Mouse (Mus musculus) megakaryocyte, embryonic 14.5 days (primary cell): ENCODE results near the gene Cnnm4. TPM values are rescaled to one million over a fixed set of nuclear protein-coding genes. Genes with fewer than 3 reads are reported as not detected.

Experiments used
- H3K27me3 ChIP-seq: replicated peaks from 2 replicates; pipeline ENCODE3; 2012; ENCODE audit warnings: inconsistent platforms
- H3K36me3 ChIP-seq: replicated peaks from 2 replicates; pipeline ENCODE3; 2012; ENCODE audit warnings: low read length, inconsistent platforms, mixed read lengths
- H3K4me1 ChIP-seq: 2 replicates; pipeline ENCODE4 v1.6.1; 2012; ENCODE audit warnings: inconsistent platforms
- H3K4me3 ChIP-seq: replicated peaks from 2 replicates; pipeline ENCODE3; 2012; ENCODE audit warnings: moderate library complexity, mild to moderate bottlenecking, inconsistent platforms
- H3K9me3 ChIP-seq: 2 replicates; pipeline ENCODE4 v1.6.1; 2012; ENCODE audit warnings: inconsistent platforms
- FLI1 ChIP-seq: IDR thresholded peaks from 2 replicates; pipeline ENCODE4 v1.6.1; 2012; ENCODE audit warnings: low read length, inconsistent platforms, mixed read lengths
- GATA1 ChIP-seq: IDR thresholded peaks from 3 replicates; pipeline ENCODE4 v1.6.1; 2012; ENCODE audit warnings: mixed read lengths, low read length, inconsistent platforms, borderline replicate concordance
- polyA plus RNA-seq: library from polyadenylated mRNA; stranded (reverse); fragments of >175 nt; gene quantifications from 2 replicates; pipeline ENCODE4 v1.2.3, GENCODE M21; 2012; ENCODE audit warnings: low replicate concordance; ENCODE audit not compliant: insufficient read depth

Cnnm4 gene
- polyA plus RNA-seq, 1 experiment, result 7.7 TPM

- TF ChIP-seq GATA1 (no peak), FLI1 (no peak)
- H3K27me3 ChIP-seq, result no peaks in the 10 kb centered on the region
- H3K4me1 ChIP-seq, result peaks cover 41% of the 10 kb centered on the region
- peak overlapping the region; percentile 98 for H3K4me3 ChIP-seq
- H3K9me3 ChIP-seq, result peaks cover 11% of the 10 kb centered on the region
- H3K36me3 ChIP-seq, result peaks cover 28% of the 10 kb centered on the region
Measured at GRCm38 (mm10) chr1:36445508-36445907, 25.9 kb upstream of the Cnnm4 start.

DNA sequence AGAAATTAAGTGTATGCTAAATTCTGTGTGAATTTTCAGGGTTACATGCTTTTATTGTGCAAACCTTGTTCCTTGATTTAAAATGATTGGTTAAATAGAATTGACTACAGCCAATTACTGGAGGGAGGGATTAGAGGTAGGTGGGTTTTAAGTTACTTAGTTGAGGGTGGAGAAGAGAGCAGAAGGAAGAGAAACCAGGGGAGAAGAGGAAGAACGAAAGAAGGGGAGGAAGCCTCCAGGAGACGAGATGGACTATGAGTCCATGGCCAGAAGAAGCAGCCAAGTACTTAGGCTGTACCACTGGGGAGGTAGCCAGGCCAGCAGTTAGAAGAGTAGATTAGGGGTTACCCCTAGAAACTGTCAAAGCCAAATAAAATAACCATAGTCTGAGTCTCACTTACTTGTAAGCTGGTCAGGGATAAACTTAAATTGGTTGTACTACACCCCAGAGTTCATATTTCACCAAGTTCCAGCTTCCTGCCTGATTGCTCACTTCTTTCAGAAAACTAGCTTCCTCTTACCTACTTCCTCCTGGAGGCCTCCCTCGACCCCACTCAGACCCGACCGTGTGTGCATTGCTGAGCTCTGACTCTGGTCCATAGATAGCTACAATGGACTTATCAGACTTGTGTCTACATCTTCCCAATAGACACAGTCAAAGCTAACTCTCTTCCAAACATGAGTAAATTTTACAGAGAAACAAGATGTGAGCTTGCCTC, 25.2 kb upstream of the Cnnm4 start:
- Histone ChIP-seq H3K4me1 (peaks cover 39% of the 10 kb centered on the region), H3K36me3 (peaks cover 23% of the 10 kb centered on the region), H3K27me3 (no peaks in the 10 kb centered on the region), H3K4me3 (no peak overlapping the region), H3K9me3 (peaks cover 11% of the 10 kb centered on the region)
- TF ChIP-seq FLI1 (no peak), GATA1 (no peak)

- Histone ChIP-seq H3K36me3 (peaks cover 17% of the 10 kb centered on the region), H3K27me3 (no peaks in the 10 kb centered on the region), H3K9me3 (peaks cover 11% of the 10 kb centered on the region), H3K4me3 (no peak overlapping the region), H3K4me1 (peaks cover 38% of the 10 kb centered on the region)
- TF ChIP-seq FLI1 (no peak), GATA1 (no peak)
Measured at GRCm38 (mm10) chr1:36446841-36447240, 24.6 kb upstream of the Cnnm4 start.

DNA sequence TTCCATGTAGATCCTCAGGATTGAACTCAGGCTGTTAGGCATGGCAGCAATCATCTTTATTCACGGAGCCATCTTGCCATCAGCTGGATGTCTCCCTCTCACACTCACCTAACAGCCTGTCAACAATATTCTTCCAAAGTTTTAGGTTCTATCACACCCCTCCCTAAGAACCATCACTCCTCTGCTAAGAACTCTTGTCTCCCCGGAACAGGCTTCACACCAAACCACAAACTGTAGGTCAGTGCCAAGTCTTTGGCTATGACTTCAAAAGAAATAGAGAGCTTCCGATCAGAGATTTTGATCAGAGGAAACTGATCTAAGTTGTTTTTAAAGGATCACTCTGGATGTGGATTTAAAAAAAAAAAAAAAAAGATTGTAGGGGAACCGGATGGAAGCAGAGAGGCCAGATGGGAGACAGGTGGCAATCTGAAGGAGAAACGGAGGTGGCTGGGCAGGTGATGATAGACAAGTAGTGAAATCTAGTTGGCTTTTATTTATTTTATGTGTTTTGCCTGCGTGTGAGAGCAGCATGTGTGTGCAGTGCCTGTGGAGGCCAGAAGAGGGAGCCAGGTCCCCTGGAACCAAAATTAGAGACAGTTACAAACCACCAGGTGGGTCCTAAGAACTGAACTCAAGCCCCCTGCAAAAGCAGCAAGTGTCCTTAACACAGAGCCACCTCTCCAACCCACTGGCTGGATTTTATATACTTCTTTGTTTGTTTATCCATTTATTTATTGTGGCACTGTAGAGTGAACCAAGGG, 17.2 kb upstream of the Cnnm4 start:
- Histone ChIP-seq H3K27me3 (no peaks in the 10 kb centered on the region), H3K9me3 (peaks cover 9% of the 10 kb centered on the region), H3K4me1 (peaks cover 55% of the 10 kb centered on the region), H3K36me3 (peaks cover 2% of the 10 kb centered on the region), H3K4me3 (peak overlapping the region; percentile 28)
- no peak for TF ChIP-seq GATA1
- no peak for TF ChIP-seq FLI1

DNA sequence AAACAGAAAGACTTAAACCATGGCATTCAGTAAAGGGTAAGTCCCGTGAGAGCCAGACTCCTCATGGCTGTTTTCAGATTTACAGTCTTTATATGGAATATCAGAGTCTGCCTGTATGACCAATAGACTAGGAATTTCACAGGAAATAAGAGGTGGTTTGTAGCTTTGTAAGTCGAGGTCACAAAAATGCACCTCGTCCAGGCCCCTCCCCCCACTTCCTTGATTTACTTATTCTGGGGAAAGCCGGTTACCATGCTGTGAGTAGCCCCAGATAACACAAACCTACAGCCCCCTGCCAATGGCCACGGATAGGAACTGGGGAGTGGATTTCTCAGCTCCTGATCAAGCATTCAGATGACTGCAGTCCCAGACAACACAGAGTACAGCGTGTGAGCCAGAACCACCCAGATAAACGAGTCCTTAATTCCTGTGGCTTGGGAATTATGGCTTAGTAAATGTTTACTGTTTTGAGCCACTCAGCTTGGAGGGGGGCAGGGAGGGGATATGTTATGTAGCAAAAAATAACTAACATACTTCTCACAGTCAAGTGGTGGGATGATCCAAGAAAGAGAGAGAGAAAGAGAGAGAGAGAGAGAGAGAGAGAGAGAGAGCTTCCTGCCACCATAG, 13.9 kb upstream of the Cnnm4 start:
- Histone ChIP-seq H3K4me1 (peaks cover 88% of the 10 kb centered on the region), H3K4me3 (peak overlapping the region; percentile 77), H3K36me3 (peaks cover 8% of the 10 kb centered on the region), H3K9me3 (peaks cover 7% of the 10 kb centered on the region; the same call in 1 of the 2 replicates), H3K27me3 (no peaks in the 10 kb centered on the region)
- TF ChIP-seq FLI1, result no peak
- TF ChIP-seq GATA1, result no peak

DNA sequence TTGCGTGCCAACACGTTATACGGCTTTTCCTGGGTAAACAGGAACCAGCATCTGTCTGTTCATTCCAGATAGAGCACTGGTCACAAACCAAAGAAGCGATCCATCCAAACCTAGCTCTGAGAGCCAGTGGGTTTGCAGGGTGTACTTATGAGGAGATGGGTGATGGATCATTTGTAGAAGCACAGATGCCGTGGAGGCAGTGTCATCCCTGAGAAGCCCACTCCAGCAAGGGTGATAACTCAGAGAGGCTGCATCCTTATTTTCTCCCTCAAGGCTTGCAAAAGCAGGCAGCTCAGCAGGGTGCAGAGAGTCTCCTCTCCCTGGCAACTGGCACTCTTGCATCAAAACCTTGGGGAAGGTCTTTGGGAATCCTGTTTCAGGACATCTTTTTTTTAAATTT, 13.3 kb upstream of the Cnnm4 start:
- no peaks in the 10 kb centered on the region for H3K27me3 ChIP-seq

GRCm38 (mm10) chr1:36461829-36462228, 9.6 kb upstream of the Cnnm4 start:
- Histone ChIP-seq H3K36me3 (peaks cover 30% of the 10 kb centered on the region), H3K4me1 (peaks cover 84% of the 10 kb centered on the region), H3K27me3 (no peaks in the 10 kb centered on the region), H3K9me3 (peaks cover 5% of the 10 kb centered on the region; the same call in 1 of the 2 replicates), H3K4me3 (peak overlapping the region; percentile 87)
- no peak for TF ChIP-seq FLI1
- TF ChIP-seq GATA1, result no peak

More for the DNA sequence above, 13.3 kb upstream of the Cnnm4 start:
- Histone ChIP-seq H3K36me3 (peaks cover 10% of the 10 kb centered on the region), H3K9me3 (peaks cover 7% of the 10 kb centered on the region; the same call in 1 of the 2 replicates), H3K4me1 (peaks cover 90% of the 10 kb centered on the region), H3K4me3 (peak overlapping the region; percentile 77)
- TF ChIP-seq FLI1 (peak; percentile 38; the same call in 1 of the 2 replicates), GATA1 (no peak)

DNA sequence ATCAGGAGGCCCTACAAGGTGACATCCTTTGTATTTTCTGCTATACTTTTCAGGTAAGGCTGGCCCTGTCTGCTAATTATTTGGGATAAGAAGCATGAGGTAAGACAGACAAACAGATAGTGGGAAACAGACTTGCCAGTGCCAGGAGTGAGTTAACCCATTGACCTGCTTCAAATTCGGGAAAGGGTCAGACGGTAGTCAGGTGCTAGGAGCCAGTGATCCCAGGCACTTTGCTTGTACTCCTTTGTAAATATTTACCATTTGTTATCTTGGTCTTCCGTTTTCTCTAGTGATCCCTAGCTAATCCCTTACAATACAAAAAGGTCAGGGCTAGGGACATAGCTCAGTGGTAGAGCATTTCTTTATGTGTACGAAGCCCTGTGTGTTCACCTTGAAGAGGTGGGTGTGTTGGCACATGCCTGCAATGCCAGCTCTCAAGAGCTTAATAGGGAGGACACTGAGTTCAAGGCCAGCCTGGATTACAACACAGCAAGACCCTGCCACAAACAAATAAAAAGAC, 5.7 kb upstream of the Cnnm4 start:
- H3K4me3 ChIP-seq, result no peak overlapping the region
- H3K4me1 ChIP-seq, result peaks cover 83% of the 10 kb centered on the region
- TF ChIP-seq FLI1, result no peak
- H3K36me3 ChIP-seq, result peaks cover 43% of the 10 kb centered on the region
- no peaks in the 10 kb centered on the region for H3K27me3 ChIP-seq
- H3K9me3 ChIP-seq, result peaks cover 2% of the 10 kb centered on the region; the same call in 1 of the 2 replicates

- Histone ChIP-seq H3K27me3 (peaks cover 2% of the 10 kb centered on the region), H3K9me3 (no peaks in the 10 kb centered on the region), H3K36me3 (peaks cover 40% of the 10 kb centered on the region), H3K4me3 (no peak overlapping the region), H3K4me1 (peaks cover 77% of the 10 kb centered on the region)
- no peak for TF ChIP-seq FLI1
- no peak for TF ChIP-seq GATA1
Measured at GRCm38 (mm10) chr1:36467446-36467845, 4.0 kb upstream of the Cnnm4 start.
